Mouse (Mus musculus) central nervous system, embryonic 14 days (tissue): Measurements from ENCODE around the gene Ccl5. TPM values are rescaled to one million over a fixed set of nuclear protein-coding genes. Genes with fewer than 3 reads are reported as not detected.

Source experiments
- polyA plus RNA-seq: library from polyadenylated mRNA; depleted of rRNA; stranded (reverse); fragments of >200 nt; gene quantifications from 2 replicates; pipeline ENCODE4 v1.2.3, GENCODE M21; 2012; rRNA removed

The Ccl5 gene
- 0.65 and 2.0 TPM in 2 replicates for polyA plus RNA-seq

DNA sequence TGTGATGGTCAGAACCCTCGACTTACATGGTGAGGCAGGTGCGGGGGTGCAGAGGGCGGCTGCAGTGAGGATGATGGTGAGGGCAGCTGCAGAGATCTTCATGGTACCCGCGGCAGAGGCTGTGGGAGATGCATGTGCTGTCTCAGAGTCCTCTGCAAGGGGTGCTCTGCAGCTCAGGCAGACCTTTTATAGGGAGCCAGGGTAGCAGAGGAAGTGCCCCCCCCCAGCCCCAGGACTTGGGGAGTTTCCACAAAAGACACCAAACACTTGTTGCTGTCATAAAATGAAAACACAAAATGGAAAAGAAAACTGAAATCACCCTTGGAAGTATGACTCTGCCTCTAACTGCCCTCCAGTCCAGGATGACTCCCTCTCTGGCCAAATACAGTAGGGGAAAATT is at the start of gene Ccl5:
Gene Ccl5 (minus strand): TSS at position 159 of the 400 bp plus-strand sequence.

GRCm38 (mm10) chr11:83578186-83578760 is 48.0 kb upstream of the Ccl5 start, which contains the start of gene Ccl9:
Ccl9 (minus strand) TSS chr11:83578636.

GRCm38 (mm10) chr11:83522075-83522474 is 8.2 kb downstream of the Ccl5 start, which contains the start of gene Heatr9:
Heatr9 (minus strand) TSS chr11:83522175.

Other genes with a start within 250 kb of the Ccl5 start
- gene Slfn14, start 243.8 kb downstream of the Ccl5 start, polyA plus RNA-seq = 0.04 and 0.06 TPM in 2 replicates
- gene Ap2b1, start 231.5 kb downstream of the Ccl5 start, polyA plus RNA-seq = 91.3 and 95.0 TPM in 2 replicates
- gene Pex12, start 227.9 kb downstream of the Ccl5 start, polyA plus RNA-seq = 13.1 and 15.2 TPM in 2 replicates
- 43.2 and 47.1 TPM in 2 replicates for gene Rasl10b, start 121.4 kb downstream of the Ccl5 start, polyA plus RNA-seq
- gene Gas2l2, start 101.1 kb downstream of the Ccl5 start, polyA plus RNA-seq = 0.29 and 0.37 TPM in 2 replicates
- 0.41 and 0.44 TPM in 2 replicates for gene 1700020L24Rik, start 92.8 kb downstream of the Ccl5 start, polyA plus RNA-seq
- gene Mmp28, start 67.4 kb downstream of the Ccl5 start, polyA plus RNA-seq = 5.2 and 5.4 TPM in 2 replicates
- 109 and 120 TPM in 2 replicates for gene Taf15, start 57.4 kb downstream of the Ccl5 start, polyA plus RNA-seq
- not detected in 2 replicates for gene Heatr9, start 8.3 kb downstream of the Ccl5 start, polyA plus RNA-seq
- gene Ccl9, start 48.1 kb upstream of the Ccl5 start, polyA plus RNA-seq = 2.4 and 4.1 TPM in 2 replicates
- gene Ccl6, start 62.6 kb upstream of the Ccl5 start, polyA plus RNA-seq = 1.4 and 2.4 TPM in 2 replicates
- not detected in 2 replicates for gene Rpl9-ps1, start 115.1 kb upstream of the Ccl5 start, polyA plus RNA-seq
- 6.2 and 7.1 TPM in 2 replicates for gene Ccl3, start 118.8 kb upstream of the Ccl5 start, polyA plus RNA-seq
- 4.9 and 7.8 TPM in 2 replicates for gene Ccl4, start 132.1 kb upstream of the Ccl5 start, polyA plus RNA-seq
- 0.44 and 0.90 TPM in 2 replicates for gene Wfdc17, start 173.5 kb upstream of the Ccl5 start, polyA plus RNA-seq
- gene Wfdc18, start 178.5 kb upstream of the Ccl5 start, polyA plus RNA-seq = 0.35 TPM in 1 of 2 replicates, not detected in the other
- 0.17 and 0.24 TPM in 2 replicates for gene Wfdc21, start 216.4 kb upstream of the Ccl5 start, polyA plus RNA-seq
- 31.5 and 36.8 TPM in 2 replicates for gene Heatr6, start 223.2 kb upstream of the Ccl5 start, polyA plus RNA-seq